Mouse (Mus musculus) thymus, adult 2 months (tissue): ENCODE measurements around the gene Traf2.

Experiments used
- CTCF ChIP-seq: fragments of 200-500 bp; IDR thresholded peaks from 2 replicates; pipeline ENCODE4 v1.5.1; 2012; ENCODE audit warnings: mild to moderate bottlenecking, control low read depth, low read length, moderate library complexity, borderline replicate concordance; ENCODE audit not compliant: control insufficient read depth, poor library complexity, insufficient read depth; ENCODE audit errors: extremely low read depth
- POLR2A ChIP-seq: fragments of 200-500 bp; IDR thresholded peaks from 2 replicates; pipeline ENCODE4 v1.6.1; 2012; ENCODE audit warnings: mild to moderate bottlenecking, low read length, control low read depth, moderate library complexity; ENCODE audit not compliant: control insufficient read depth, poor library complexity, insufficient read depth; ENCODE audit errors: extremely low read depth

GRCm38 (mm10) chr2:25505000-25505399 is 41.7 kb downstream of the Traf2 start:
- TF ChIP-seq CTCF (no peak), POLR2A (no peak)
